Mouse (Mus musculus) heart, adult 9 months (tissue): ENCODE measurements around the gene Gngt2.

Source experiments
- DNase-seq, 2 experiments: peaks; one replicate each; pipeline ENCODE4 v3.0.0; 2022; ENCODE audit warnings: low spot score in 2 of 2

Gene Gngt2

GRCm38 (mm10) chr11:95837059-95837458 lies at the start of gene Gngt2:
Gngt2 (plus strand) TSS chr11:95837216.
- peak; percentile 83 to 87 for DNase-seq

GRCm38 (mm10) chr11:95789451-95789891 lies 47.5 kb upstream of the Gngt2 start:
- peak in 1 of 2 experiments; percentile 64 for DNase-seq

- peak; percentile 41 to 75 for DNase-seq
Measured at GRCm38 (mm10) chr11:95791787-95792186, 45.2 kb upstream of the Gngt2 start.

- DNase-seq: no peak
Measured at GRCm38 (mm10) chr11:95792950-95793509, 44.0 kb upstream of the Gngt2 start.

GRCm38 (mm10) chr11:95794201-95794600 lies 42.8 kb upstream of the Gngt2 start:
- peak; percentile 33 to 71 for DNase-seq

- peak; percentile 61 to 67 for DNase-seq
Measured at GRCm38 (mm10) chr11:95795582-95795981, 41.4 kb upstream of the Gngt2 start.

- no peak for DNase-seq
Measured at GRCm38 (mm10) chr11:95805010-95805409, 32.0 kb upstream of the Gngt2 start.

GRCm38 (mm10) chr11:95805527-95805926 lies 31.5 kb upstream of the Gngt2 start:
- no peak for DNase-seq

- DNase-seq: no peak
Measured at GRCm38 (mm10) chr11:95807884-95808283, 29.1 kb upstream of the Gngt2 start.

GRCm38 (mm10) chr11:95808448-95809011 lies 28.5 kb upstream of the Gngt2 start:
- DNase-seq: peak; percentile 55 to 59

- no peak for DNase-seq
Measured at GRCm38 (mm10) chr11:95809603-95810002, 27.4 kb upstream of the Gngt2 start.

GRCm38 (mm10) chr11:95810828-95811227 lies 26.2 kb upstream of the Gngt2 start:
- no peak for DNase-seq

- DNase-seq: no peak
Measured at GRCm38 (mm10) chr11:95811741-95812140, 25.3 kb upstream of the Gngt2 start.

- no peak for DNase-seq
Measured at GRCm38 (mm10) chr11:95812224-95812623, 24.8 kb upstream of the Gngt2 start.

- DNase-seq: no peak
Measured at GRCm38 (mm10) chr11:95814101-95814500, 22.9 kb upstream of the Gngt2 start.

GRCm38 (mm10) chr11:95814857-95815256 lies 22.2 kb upstream of the Gngt2 start:
- no peak for DNase-seq

GRCm38 (mm10) chr11:95815412-95815811 lies 21.6 kb upstream of the Gngt2 start:
- no peak for DNase-seq

GRCm38 (mm10) chr11:95819138-95819537 lies 17.9 kb upstream of the Gngt2 start:
- no peak for DNase-seq

GRCm38 (mm10) chr11:95821511-95821910 lies 15.5 kb upstream of the Gngt2 start:
- no peak for DNase-seq

- no peak for DNase-seq
Measured at GRCm38 (mm10) chr11:95822437-95822836, 14.6 kb upstream of the Gngt2 start.

- peak; percentile 93 to 94 for DNase-seq
Measured at GRCm38 (mm10) chr11:95824071-95824876, 12.7 kb upstream of the Gngt2 start, which contains the start of gene Phospho1. Phospho1 (plus strand) TSS chr11:95824499.

- DNase-seq: peak; percentile 72 to 85
Measured at GRCm38 (mm10) chr11:95824877-95825243, 12.2 kb upstream of the Gngt2 start.

GRCm38 (mm10) chr11:95825625-95826024 lies 11.4 kb upstream of the Gngt2 start:
- no peak for DNase-seq
